Mouse (Mus musculus): ENCODE results near the gene Akr1b7. TPM values are rescaled to one million over a fixed set of nuclear protein-coding genes. Genes with fewer than 3 reads are reported as not detected.

Akr1b7 gene
- polyA plus RNA-seq, 1 experiment from 2014 or later: 160 TPM

DNA sequence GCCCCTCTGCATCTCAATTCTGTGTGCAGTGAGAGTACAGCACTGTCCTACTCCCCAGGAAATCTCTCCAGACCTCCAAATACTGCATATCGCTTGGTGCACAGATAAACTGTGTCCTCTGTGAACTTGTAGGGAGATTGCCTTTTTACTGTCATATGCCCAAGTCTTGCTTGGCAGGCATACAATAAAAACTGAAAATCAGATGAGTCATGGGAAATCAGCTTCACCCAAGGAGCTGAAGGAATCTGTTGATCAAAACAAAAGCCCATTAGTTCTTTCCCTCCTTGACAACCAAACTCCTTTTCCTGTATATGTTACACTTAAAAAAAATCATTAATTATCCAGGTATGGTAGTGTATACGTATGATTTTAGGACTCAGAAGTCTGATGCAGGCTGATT, 31.7 kb downstream of the Akr1b7 start:
- Histone ChIP-seq H3K27ac (no peak overlapping the region), H3K9ac (no peak overlapping the region), H3K4me1 (no peaks in the 10 kb centered on the region), H3K4me2 (no peak overlapping the region), H3K4me3 (replicated peaks) (no peak overlapping the region), H3K9me3 (replicated peaks) (no peaks in the 10 kb centered on the region), H3K27me3 (no peaks in the 10 kb centered on the region), H3K36me3 (no peaks in the 10 kb centered on the region)
- 84% methylated on average over 2 of the region's 2 CpGs for WGBS
- no peak for ATAC-seq (replicated peaks; ENCODE audit: low FRiP score)

- H3K4me1 ChIP-seq: no peaks in the 10 kb centered on the region
- WGBS: 8% methylated on average over 2 of the region's 2 CpGs
- H3K9me3 ChIP-seq (replicated peaks): no peaks in the 10 kb centered on the region
- no peaks in the 10 kb centered on the region for H3K27me3 ChIP-seq
- H3K4me3 ChIP-seq (replicated peaks): no peak overlapping the region
- H3K4me2 ChIP-seq: no peak overlapping the region
- no peak overlapping the region for H3K27ac ChIP-seq
- no peak overlapping the region for H3K9ac ChIP-seq
- H3K36me3 ChIP-seq: no peaks in the 10 kb centered on the region
- ATAC-seq (replicated peaks; ENCODE audit: low FRiP score): no peak
Observed at GRCm38 (mm10) chr6:34447961-34448360, 35.8 kb downstream of the Akr1b7 start.

DNA sequence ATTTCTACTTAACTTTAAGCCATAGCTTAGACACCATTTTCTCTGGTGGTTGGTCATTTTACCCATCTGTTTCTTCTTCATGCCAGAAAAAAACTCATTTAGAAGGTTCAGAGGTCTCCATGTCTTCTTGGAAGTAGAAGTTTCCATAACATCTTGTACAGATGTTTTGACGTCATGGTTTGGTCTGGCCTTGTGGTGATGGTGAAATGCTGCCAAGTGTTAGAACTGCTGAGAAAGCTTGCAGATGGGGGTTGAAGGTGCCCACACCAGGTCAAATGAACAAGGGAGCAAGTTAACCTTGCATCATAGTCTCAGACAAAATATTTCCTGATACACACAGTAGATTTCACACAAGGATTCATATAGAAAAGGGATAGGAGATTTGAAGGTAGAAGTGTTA, 36.6 kb downstream of the Akr1b7 start:
- no peaks in the 10 kb centered on the region for H3K4me1 ChIP-seq
- WGBS: 69% methylated on average over 1 of the region's 1 CpGs
- H3K4me2 ChIP-seq: no peak overlapping the region
- no peaks in the 10 kb centered on the region for H3K27me3 ChIP-seq
- H3K9ac ChIP-seq: no peak overlapping the region
- no peaks in the 10 kb centered on the region for H3K36me3 ChIP-seq
- no peaks in the 10 kb centered on the region for H3K9me3 ChIP-seq (replicated peaks)
- no peak overlapping the region for H3K4me3 ChIP-seq (replicated peaks)
- H3K27ac ChIP-seq: no peak overlapping the region
- ATAC-seq (replicated peaks; ENCODE audit: low FRiP score): no peak

GRCm38 (mm10) chr6:34452963-34453770, 41.0 kb downstream of the Akr1b7 start:
- H3K9me3 ChIP-seq (replicated peaks): no peaks in the 10 kb centered on the region
- H3K9ac ChIP-seq: no peak overlapping the region
- no peaks in the 10 kb centered on the region for H3K27me3 ChIP-seq
- H3K4me1 ChIP-seq: no peaks in the 10 kb centered on the region
- WGBS: 45% methylated on average over 7 of the region's 7 CpGs
- H3K36me3 ChIP-seq: no peaks in the 10 kb centered on the region
- no peak overlapping the region for H3K27ac ChIP-seq
- H3K4me3 ChIP-seq (replicated peaks): no peak overlapping the region
- no peak for ATAC-seq (replicated peaks; ENCODE audit: low FRiP score)
- H3K4me2 ChIP-seq: no peak overlapping the region

DNA sequence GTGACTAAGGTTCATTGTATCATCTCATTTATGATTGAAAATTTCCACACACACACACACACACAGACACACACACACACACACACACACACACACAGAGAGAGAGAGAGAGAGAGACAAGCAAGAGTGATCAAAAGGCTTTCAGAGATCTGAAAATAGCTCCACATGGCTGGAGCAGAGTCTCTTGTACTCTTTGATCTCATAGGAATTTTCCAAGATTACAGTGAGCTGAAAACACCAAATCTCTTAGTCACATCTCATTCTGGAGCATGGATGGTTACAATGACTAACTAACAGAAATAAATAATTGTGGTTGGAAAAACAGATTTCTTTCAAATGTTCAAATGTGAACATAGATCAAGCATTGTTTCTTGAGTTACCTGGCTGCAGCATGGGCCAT, 47.3 kb downstream of the Akr1b7 start:
- Histone ChIP-seq H3K9me3 (replicated peaks) (no peaks in the 10 kb centered on the region), H3K27me3 (no peaks in the 10 kb centered on the region), H3K4me3 (replicated peaks) (no peak overlapping the region), H3K36me3 (no peaks in the 10 kb centered on the region), H3K4me1 (no peaks in the 10 kb centered on the region), H3K9ac (no peak overlapping the region), H3K27ac (no peak overlapping the region), H3K4me2 (no peak overlapping the region)
- no peak for ATAC-seq (replicated peaks; ENCODE audit: low FRiP score)

DNA sequence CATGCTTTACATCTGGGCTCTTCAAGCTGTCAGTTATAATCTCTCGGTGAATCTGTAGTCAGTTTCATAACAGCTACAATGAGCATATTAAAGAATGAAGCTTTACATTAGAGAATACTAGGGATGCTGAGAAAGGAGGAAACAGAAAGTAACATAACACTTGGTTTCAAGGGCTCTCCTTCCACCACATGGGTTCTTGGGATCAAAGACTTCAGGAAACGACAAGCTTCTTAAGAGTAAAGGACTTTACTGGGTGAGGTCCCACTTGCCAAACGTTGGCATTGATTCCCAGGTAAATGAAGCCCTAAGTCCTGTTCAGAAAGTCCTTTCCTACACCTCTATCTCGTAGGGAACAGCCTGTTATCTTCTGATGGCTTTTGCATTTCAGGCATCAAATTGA, 48.5 kb downstream of the Akr1b7 start:
- Histone ChIP-seq H3K4me1 (no peaks in the 10 kb centered on the region), H3K4me2 (no peak overlapping the region), H3K9ac (no peak overlapping the region), H3K4me3 (replicated peaks) (no peak overlapping the region), H3K27ac (no peak overlapping the region), H3K9me3 (replicated peaks) (no peaks in the 10 kb centered on the region), H3K36me3 (no peaks in the 10 kb centered on the region), H3K27me3 (no peaks in the 10 kb centered on the region)
- ATAC-seq (replicated peaks; ENCODE audit: low FRiP score): no peak
- WGBS: 57% methylated on average over 4 of the region's 4 CpGs

- Histone ChIP-seq H3K4me1 (no peaks in the 10 kb centered on the region), H3K9ac (no peak overlapping the region), H3K4me2 (no peak overlapping the region), H3K4me3 (replicated peaks) (no peak overlapping the region), H3K9me3 (replicated peaks) (no peaks in the 10 kb centered on the region), H3K27me3 (no peaks in the 10 kb centered on the region), H3K36me3 (no peaks in the 10 kb centered on the region), H3K27ac (no peak overlapping the region)
- no peak for ATAC-seq (replicated peaks; ENCODE audit: low FRiP score)
- 81% methylated on average over 4 of the region's 4 CpGs for WGBS
Observed at GRCm38 (mm10) chr6:34463582-34463981, 51.4 kb downstream of the Akr1b7 start.

- no peaks in the 10 kb centered on the region for H3K27me3 ChIP-seq
- ATAC-seq (replicated peaks; ENCODE audit: low FRiP score): no peak
- peaks cover 7% of the 10 kb centered on the region for H3K4me1 ChIP-seq
- no peak overlapping the region for H3K9ac ChIP-seq
- H3K36me3 ChIP-seq: no peaks in the 10 kb centered on the region
- H3K9me3 ChIP-seq (replicated peaks): no peaks in the 10 kb centered on the region
- H3K27ac ChIP-seq: no peak overlapping the region
- no peak overlapping the region for H3K4me3 ChIP-seq (replicated peaks)
- WGBS: 61% methylated on average over 12 of the region's 12 CpGs
- no peak overlapping the region for H3K4me2 ChIP-seq
Observed at GRCm38 (mm10) chr6:34471434-34472110, 59.4 kb downstream of the Akr1b7 start.

Other genes with a start within 250 kb of the Akr1b7 start
- 63.8 and 64.4 TPM in 2 replicates for gene Slc35b4, start 235.2 kb upstream of the Akr1b7 start, polyA plus RNA-seq (2015; fragmentation: Nextera tagmentation; extraction: Ambion mirVana)
- 184 and 190 TPM in 2 replicates for gene Akr1b3, start 94.9 kb upstream of the Akr1b7 start, polyA plus RNA-seq (2015; fragmentation: Nextera tagmentation; extraction: Ambion mirVana)
- gene Akr1b8, start 58.2 kb upstream of the Akr1b7 start, polyA plus RNA-seq (2015; fragmentation: Nextera tagmentation; extraction: Ambion mirVana): 13.2 and 13.9 TPM in 2 replicates
- gene Akr1b10, start 28.1 kb upstream of the Akr1b7 start, polyA plus RNA-seq (2015; fragmentation: Nextera tagmentation; extraction: Ambion mirVana): 28.8 and 29.9 TPM in 2 replicates
- gene Bpgm, start 63.9 kb downstream of the Akr1b7 start, polyA plus RNA-seq (2015; fragmentation: Nextera tagmentation; extraction: Ambion mirVana): 43.7 and 45.2 TPM in 2 replicates
- 242 and 266 TPM in 2 replicates for gene Cald1, start 186.2 kb downstream of the Akr1b7 start, polyA plus RNA-seq (2015; fragmentation: Nextera tagmentation; extraction: Ambion mirVana)

All from kidney, embryonic 15.5 days (tissue).